Mouse (Mus musculus): ENCODE results near the gene Gm29666. TPM values are rescaled to one million over a fixed set of nuclear protein-coding genes. Genes with fewer than 3 reads are reported as not detected.

Gene Gm29666
- 0.27 and 0.53 TPM in 2 replicates for total RNA-seq (2017)

DNA sequence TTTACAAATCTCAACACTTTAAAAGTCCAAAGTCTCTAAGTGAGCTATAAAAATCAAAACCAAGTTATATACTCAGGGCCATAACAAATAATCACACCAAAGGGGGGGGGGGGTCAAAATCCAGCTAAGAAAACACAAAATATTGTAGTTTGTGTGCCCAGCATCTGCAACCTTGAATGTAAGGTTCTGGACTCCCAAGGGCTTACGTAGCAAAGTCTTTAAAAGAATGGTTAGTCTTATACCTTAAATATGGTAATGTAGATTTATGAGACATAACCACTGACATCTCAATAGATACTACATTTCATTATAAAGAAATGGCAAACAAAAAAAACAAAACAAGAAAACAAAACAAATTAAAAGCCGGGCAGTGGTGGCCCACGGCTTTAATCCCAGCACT, at the start of gene Gm29666:
Gm29666 (minus strand) TSS at position 101 of the 400 bp plus-strand sequence.
- no peak for ATAC-seq (replicated peaks; ENCODE audit: low read depth, poor library complexity, severe bottlenecking)

DNA sequence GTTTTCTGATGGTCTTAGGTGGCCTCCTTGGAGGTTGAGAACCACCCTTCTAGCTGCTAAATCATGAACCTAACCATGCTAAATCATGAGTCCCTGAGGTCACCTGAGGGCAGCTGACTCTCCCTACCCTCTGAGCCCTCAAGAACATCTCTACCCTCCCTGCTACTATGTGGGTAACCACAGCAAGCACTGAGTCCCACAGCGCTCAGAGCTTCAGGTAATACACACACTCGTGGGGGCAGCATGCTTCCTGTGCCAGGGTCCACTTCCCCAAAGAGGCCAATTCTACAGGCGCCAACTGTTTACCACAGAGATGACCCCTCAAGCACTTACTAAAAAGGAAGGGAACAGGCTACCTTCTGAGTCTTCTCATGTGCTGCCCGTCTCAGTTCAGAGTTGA, 48.7 kb upstream of the Gm29666 start:
- ATAC-seq (replicated peaks; ENCODE audit: low read depth, poor library complexity, severe bottlenecking), result peak; percentile 74

DNA sequence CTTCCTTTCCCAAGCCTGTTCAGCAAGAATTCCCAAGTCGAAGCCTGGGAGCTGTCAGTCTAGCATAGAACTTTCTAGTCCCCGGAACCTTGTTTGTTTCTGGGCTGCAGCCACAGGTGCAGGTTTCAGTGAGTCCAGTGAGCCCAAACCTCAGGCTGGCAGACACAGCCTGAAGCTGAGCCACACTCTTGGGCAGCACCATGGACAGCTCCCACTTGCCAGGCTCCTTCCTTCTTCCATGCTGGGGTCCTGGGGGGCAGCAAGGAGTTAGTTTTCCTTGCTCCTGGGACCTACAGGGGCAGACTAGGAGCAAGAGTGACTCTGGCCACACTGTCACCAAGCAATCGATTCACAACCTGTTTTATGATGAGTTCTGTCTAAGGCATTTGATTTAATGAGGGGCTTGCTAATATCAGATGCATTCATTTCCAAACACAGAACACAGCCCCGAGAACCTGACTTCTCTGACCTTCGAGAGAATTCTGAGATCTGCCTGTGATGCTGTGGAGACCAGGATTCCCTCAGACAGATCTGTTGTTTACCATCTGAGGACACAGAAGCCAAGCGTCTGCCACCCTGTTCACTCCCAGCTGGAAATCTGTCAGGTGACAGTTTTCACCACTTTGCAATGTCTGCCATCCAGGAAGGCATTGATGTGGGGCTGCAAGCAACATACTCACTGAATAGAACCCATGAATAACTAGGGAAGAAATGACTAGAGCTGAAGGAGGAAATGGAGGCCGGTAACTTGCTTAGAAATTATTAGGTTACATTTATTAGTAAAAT, 45.9 kb upstream of the Gm29666 start:
- peak; percentile 74 for ATAC-seq (replicated peaks; ENCODE audit: low read depth, poor library complexity, severe bottlenecking)

DNA sequence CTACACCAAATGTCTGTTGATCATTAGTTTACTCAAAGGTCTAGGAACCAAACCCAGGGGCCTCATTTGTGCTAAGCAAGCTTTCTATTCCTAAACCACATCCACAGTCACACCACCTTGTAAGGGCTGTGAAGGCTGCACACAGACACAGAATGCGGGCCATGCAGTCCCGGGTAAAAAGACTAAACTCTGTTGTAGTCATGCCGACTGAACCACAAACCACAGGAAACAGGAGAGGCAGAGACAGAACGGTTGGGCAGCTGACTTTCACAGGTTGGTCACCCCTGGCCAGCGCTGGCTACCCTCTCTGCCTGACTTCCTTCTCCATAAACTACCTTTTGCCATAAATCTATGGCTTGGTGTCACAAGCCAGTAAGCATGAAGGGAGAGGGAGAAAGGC, 44.9 kb upstream of the Gm29666 start:
- peak; percentile 67 for ATAC-seq (replicated peaks; ENCODE audit: low read depth, poor library complexity, severe bottlenecking)

DNA sequence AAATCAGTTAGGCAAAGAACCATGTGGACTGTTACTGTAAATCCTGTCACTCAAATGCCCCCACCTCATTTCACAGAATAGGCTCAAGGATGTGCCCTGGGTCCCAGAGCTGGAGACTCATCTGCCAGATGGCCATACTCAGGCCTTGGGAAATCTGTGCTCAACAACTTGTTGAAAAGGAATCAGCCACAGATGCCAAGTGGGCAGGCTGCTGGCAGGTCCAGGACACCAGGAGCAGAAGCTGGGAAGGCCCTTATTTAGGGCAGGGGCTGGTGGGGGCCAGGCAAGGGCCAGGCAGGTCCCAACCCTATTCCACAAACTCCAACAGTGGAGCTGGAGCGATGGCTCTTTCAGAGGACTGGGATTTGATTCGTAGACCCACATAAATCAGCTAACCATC, 42.7 kb upstream of the Gm29666 start:
- ATAC-seq (replicated peaks; ENCODE audit: low read depth, poor library complexity, severe bottlenecking), result no peak

DNA sequence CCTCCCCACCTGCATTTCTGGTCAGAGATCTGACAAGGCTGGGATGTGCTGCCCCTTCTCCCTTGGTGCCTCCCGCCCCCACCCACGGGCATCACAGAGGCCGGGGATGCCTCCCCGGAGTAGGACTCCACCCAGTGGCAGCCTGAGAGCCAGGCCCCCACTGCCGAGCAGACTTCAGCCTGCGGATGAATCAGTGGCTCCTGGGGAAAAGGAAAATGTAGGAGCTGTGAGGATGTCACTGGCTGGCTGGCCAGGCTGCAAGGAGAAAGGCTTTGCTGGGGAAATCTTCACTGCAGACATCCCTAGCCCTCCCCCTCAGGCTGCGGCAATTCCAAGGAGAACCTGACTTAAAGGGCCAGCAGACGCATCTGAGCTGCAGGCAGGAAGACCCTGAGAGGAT, 40.9 kb upstream of the Gm29666 start:
- ATAC-seq (replicated peaks; ENCODE audit: low read depth, poor library complexity, severe bottlenecking), result no peak

DNA sequence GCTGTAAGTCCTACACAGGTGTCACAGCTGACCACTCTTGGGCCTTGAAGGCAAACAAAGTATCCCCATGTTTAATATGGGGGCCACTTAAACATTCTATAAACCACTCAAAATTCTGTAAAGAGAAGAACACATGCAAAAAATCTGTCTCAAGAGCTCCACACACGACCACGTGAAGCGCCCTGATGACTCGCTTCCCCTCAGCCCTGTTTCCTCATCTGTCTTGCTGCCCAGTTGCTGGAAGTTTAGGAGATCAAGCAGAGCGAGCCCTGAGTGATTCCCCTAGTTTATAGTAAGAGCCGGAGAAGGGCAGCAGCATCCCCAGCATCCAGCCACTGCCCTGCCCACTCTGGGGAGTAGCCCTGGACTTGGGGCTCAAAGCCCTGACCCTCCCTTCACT, 40.1 kb upstream of the Gm29666 start:
- ATAC-seq (replicated peaks; ENCODE audit: low read depth, poor library complexity, severe bottlenecking), result no peak

DNA sequence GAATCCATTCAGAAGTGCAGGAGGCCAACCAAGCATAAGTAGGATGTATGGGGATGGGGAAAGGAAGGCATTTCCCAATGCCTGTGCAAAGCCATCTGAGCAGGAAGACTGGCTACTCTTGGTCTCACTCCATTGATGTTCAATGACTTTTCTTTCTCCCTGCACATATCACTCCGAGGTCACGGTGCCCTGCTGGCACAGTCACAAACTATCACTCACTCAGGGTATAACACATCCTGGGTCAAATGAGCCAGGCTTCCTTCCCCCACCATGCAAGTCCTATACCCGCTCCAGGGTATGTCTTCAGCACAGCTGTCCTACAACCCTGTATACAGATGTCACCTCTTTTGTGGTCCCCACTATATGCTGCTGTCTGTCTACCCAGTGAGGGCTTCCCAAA, 38.5 kb upstream of the Gm29666 start:
- no peak for ATAC-seq (replicated peaks; ENCODE audit: low read depth, poor library complexity, severe bottlenecking)

DNA sequence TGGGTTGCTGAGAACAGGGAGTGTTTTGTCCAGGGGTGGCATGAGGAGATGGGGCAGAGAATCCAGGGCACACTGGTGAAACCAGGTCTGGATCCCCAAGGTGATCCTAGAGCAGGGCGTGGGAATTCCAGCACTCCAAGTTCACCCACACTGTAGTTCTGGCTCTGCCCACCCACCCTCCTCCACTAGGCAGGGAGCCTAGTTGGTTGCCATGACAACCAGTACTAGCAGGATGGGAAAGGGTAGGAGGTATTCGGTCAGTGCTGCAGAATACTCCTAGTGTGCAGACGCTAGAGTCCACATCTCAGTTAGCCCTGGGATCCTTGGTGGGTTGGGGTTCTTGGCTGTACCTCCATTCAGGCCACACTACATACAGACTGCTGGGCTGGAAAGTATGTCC, 38.0 kb upstream of the Gm29666 start:
- no peak for ATAC-seq (replicated peaks; ENCODE audit: low read depth, poor library complexity, severe bottlenecking)

DNA sequence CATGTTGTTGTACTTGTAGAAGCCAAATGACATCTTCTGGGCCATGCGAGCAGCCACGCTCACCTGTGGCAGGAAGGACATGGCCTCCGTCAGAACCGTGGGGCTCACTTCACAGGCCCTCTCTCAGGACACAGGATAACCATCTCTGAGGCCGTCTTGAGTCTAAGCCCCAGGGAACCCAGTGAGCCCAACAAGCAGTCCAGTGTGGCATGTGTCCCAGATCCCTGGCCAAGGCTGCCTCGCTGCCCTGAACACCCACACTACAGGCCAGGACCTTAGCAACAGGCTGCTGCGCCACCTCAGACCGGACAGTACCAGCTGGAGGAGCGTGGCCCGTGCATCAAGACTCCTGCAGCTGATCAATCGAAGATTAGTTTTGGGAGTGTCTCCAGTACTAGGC, 33.4 kb upstream of the Gm29666 start:
- ATAC-seq (replicated peaks; ENCODE audit: low read depth, poor library complexity, severe bottlenecking), result no peak

DNA sequence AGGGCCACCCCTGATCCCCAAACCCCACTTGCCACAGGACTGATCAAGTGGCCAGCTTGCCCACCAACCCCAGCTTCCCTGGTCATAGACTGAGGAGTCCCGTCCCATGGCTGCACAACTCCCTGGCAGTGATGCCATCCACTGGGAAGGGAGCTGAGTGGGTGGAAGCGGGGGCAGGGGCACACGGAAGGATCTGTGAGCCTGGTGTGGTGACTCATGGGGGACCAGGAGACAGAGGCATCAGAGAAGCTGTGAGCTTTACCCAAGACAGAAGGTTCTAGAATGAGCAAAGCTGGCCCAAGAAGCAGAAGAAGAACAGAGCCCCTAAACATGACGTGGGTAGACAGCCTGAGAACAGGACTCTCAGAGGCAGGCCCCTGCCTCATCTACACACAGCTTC, 30.2 kb upstream of the Gm29666 start:
- ATAC-seq (replicated peaks; ENCODE audit: low read depth, poor library complexity, severe bottlenecking), result no peak

DNA sequence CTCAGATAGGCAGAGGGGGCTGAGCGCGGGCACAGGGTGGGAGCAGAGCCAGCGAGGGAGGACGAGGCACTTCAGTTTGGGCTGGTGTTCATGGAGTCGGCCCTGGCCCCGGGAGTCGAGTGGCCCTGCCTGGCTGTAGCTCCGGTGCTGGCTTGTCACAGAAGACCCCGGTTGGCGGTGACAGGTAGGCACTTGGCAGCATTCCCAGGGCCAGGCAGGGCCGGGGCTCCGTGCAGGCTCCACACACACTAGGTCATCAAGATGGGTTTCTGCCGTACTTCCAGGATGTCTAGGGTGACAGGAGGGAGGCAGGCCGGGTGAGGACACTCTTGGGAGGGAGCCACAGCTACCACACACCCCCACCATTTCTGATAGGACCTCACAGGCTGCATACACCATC, 29.2 kb upstream of the Gm29666 start:
- ATAC-seq (replicated peaks; ENCODE audit: low read depth, poor library complexity, severe bottlenecking), result no peak

DNA sequence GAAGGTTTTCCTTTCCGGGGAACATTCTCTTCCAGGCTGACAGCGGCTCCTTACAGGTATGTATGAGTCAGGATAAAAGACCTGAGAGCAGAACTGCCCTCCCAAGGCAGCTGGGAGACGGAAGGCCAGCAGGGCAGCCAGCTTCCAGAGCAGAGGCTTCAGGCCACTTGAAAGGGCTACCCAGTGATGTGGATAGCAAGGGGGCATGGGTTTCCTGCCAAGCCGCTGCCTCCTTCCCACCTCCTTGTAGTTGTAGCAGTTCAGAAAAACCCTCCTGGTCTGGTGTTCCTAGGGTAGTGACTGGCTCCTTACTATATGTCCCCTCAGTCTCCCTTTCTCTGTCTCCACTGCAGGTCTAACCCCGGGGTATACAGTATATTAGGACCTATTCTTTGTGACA, 24.5 kb upstream of the Gm29666 start:
- ATAC-seq (replicated peaks; ENCODE audit: low read depth, poor library complexity, severe bottlenecking), result no peak

DNA sequence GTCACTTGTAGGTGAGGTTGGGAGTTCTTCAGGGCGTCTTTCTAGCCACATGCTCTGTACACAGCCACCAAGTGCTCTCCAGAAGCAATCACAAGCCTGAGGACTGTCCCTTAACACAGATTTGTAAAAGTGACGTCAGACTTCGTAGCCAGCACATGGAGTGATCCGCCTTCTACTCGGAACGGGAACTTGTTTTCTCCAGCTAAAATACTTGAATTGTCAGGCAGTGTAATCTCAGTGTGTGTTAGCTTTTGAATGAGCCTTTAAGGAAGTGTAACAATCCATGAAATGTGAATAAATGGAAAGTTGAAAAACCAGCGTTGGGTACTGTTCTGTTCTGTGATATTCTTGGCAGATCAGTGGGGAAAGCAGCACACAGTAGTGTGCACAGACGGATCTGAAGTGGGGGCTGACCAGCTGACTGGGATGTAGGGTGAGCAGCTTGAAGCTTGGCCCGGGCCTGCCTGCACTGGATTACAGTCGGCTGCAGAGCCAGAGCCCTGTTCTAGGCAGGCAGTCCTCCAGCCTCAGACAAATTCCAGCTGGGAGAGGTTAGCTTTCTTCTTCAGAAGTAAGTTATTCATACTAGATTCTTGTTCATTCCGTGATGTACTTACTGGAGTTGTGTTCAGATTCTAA, 22.9 kb upstream of the Gm29666 start:
- no peak for ATAC-seq (replicated peaks; ENCODE audit: low read depth, poor library complexity, severe bottlenecking)

DNA sequence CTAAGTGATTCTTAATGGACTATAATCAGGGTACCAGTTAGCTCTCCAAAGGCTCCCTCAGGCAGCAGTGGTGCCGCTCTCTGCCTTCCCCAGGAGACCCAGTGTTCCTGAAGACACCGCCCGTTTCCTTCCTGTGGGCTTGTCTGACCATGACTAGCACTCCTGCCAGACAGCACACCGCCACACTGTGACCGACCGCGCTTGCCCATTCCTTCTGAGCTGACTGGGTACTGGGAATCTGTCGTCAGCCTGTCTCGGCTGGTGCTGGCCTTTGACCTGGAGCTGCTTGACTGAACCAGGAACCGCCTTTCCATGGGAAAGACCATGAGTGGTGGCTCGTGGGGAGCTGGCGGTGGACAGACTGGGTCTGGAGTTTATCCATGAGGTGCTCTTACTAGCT, 20.3 kb upstream of the Gm29666 start:
- ATAC-seq (replicated peaks; ENCODE audit: low read depth, poor library complexity, severe bottlenecking), result no peak; the same call in 1 of the 2 replicates

DNA sequence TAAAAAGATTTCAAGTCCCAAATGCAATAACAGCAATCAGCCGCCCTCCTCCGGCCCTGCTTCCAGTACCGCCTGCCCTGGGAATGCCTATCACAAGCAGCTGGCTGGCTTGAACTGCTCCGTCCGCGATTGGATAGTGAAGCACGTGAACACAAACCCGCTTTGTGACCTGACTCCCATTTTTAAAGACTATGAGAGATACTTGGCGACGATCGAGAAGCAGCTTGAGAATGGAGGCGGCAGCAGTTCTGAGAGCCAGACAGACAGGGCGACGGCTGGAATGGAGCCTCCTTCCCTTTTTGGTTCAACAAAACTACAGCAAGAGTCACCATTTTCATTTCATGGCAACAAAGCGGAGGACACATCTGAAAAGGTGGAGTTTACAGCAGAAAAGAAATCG, 15.1 kb upstream of the Gm29666 start:
- ATAC-seq (replicated peaks; ENCODE audit: low read depth, poor library complexity, severe bottlenecking), result no peak

DNA sequence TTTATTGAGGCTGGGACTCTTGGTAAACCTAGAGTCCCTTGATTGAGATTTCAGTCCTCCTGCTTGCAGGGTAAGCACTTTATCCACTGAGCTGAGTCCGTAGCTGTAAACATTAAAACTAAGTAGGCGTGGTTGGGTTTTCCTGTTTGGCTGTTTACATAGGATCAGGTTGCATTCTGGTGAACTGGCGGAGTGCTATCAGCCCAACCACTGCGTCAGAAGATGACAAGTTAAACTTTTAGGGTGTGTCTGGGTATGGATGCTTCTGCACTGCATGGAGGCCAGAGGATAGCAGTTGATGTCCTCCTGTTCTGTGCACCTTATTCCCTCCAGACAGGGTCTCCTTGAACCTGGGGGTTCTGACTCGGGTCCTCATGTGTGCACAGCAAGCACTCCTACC, 12.5 kb upstream of the Gm29666 start:
- no peak for ATAC-seq (replicated peaks; ENCODE audit: low read depth, poor library complexity, severe bottlenecking)

DNA sequence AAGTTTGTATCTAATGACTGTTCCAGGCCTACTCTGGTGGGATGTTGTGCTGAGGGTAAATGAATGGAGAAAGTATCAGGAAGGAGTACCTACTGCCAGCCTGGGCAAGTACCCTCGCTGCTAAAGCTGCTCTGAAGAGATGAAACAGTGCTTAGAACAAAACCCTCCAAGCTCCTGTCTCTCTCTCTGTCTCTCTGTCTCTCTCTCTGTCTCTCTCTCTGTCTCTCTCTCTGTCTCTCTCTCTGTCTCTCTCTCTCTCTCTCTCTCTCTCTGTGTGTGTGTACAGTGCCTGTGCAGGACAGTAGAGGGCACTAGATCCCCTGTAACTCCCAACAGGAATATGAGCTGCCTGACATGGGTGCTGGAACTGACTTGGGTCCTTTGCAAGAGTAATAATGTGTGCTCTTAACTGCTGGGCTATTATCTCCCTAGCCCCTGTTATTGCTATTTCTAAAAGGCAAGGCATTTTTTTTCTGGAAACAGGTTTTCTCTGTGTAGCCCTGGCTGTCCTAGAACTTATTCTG, 5.7 kb upstream of the Gm29666 start:
- no peak for ATAC-seq (replicated peaks; ENCODE audit: low read depth, poor library complexity, severe bottlenecking)

DNA sequence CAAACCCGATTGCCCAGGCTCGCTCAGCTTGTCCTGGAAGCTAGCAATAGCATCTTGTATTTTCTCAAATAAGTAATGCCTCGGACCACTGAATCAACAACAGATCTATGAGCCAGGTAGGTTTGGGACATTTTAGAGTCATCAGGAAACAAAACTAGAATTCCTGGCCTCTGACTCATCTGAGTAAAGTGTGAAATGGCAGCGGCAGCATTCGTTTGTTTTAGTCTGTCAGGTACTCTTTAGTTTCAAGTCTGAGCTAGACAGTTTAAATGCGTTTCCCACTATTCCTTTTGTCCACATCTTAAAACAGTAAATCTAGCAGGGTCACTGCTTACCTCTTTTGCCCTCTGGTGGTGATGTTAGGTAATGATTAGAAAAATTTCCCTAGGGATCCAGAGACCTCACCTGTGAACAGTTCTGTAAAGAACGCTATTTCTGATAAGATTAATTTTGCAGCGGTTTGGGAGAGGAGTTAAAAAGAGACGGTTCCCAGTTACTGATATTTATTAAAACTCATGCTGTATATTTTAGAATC, 5.0 kb upstream of the Gm29666 start:
- ATAC-seq (replicated peaks; ENCODE audit: low read depth, poor library complexity, severe bottlenecking), result 0 out of 2 replicates have a peak, but pooled peaks have one; percentile 22

DNA sequence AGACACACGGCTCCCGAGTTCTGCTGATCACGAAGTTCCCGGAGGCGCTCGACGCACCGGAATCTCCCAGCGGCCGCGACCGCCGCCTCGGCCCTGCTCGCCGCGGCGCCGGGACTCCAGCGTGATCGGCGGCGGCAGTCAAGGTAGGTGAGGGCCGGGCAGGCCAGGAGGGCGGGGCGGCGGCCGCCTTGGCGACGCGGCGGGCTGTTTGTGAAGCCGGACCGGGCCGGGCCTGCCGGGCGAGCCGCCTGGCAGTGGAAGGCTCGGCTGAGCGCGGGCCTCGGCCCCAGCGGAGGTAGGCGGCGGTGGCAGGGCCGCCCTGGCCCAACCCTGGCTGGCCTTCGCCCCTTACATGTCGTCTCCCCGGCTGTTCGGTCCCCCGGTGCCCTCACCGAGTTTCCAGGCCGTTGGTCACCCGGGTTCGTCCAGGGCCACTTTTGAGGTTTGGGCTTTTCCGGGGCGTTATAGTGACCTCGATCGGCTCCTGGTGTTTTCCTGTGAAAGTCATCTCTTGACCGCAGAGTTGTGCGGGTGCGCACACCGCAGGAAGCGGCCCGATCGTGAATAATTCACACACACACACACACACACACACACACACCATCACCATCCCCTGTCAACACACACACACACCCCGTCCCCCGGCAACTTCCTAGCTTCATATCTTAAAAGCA, 3.8 kb upstream of the Gm29666 start:
- ATAC-seq (replicated peaks; ENCODE audit: low read depth, poor library complexity, severe bottlenecking), result peak; percentile 10; the same call in 1 of the 2 replicates

Measured in common myeloid progenitor, adult 5-6 weeks (primary cell).